Mouse (Mus musculus): ENCODE results near the gene Gm42674.

- TF ChIP-seq TAL1 (IDR thresholded peaks at IDR 0.05; ENCODE audit: low read length) = no peak
- TF ChIP-seq GATA1 (IDR thresholded peaks at IDR 0.05; ENCODE audit: low read length) = no peak
These were observed 16.1 kb upstream of the Gm42674 start for GRCm38 (mm10) chr3:90585595-90585994.

Data from erythroblast, embryonic 14.5 days (primary cell).